Mouse (Mus musculus): Measurements from ENCODE around the gene Rec8. TPM values are rescaled to one million over a fixed set of nuclear protein-coding genes. Genes with fewer than 3 reads are reported as not detected.

Rec8 gene
- polyA plus RNA-seq, 1 experiment from 2014 or later = 4.7 TPM

- Histone ChIP-seq H3K4me3 (ENCODE audit: low read depth, low read length) (peak overlapping the region; percentile 54), H3K4me2 (replicated peaks; ENCODE audit: low read depth, low read length) (peak overlapping the region; percentile 92), H3K9ac (replicated peaks; ENCODE audit: low read depth) (peak overlapping the region; percentile 50), H3K27ac (ENCODE audit: low read length) (peak overlapping the region; percentile 39; the same call in 1 of the 2 replicates), H3K9me3 (ENCODE audit: low read length) (no peaks in the 10 kb centered on the region), H3K36me3 (ENCODE audit: insufficient read depth, low read length) (peaks cover 29% of the 10 kb centered on the region; the same call in 1 of the 2 replicates), H3K27me3 (replicated peaks; ENCODE audit: insufficient read depth, low read length) (no peaks in the 10 kb centered on the region), H3K4me1 (ENCODE audit: insufficient read depth, low read depth, low read length) (peaks cover 3% of the 10 kb centered on the region; the same call in 1 of the 2 replicates)
- TF ChIP-seq CTCF (IDR thresholded peaks at IDR 0.05) = no peak
- no peak for TF ChIP-seq EP300 (IDR thresholded peaks at IDR 0.05)
- WGBS = 5% methylated on average over 23 of the region's 23 CpGs
- peak; percentile 51; the same call in 1 of the 2 replicates for ATAC-seq
- no peak for DNase-seq (ENCODE audit: low spot score)
Observed at GRCm38 (mm10) chr14:55634874-55635522, 17.2 kb downstream of the Rec8 start.

- H3K4me1 ChIP-seq (ENCODE audit: insufficient read depth, low read depth, low read length) = peaks cover 3% of the 10 kb centered on the region; the same call in 1 of the 2 replicates
- H3K4me3 ChIP-seq (ENCODE audit: low read depth, low read length) = peak within 1 kb of the TSS; percentile 54
- peak within 1 kb of the TSS; percentile 50 for H3K9ac ChIP-seq (replicated peaks; ENCODE audit: low read depth)
- H3K27ac ChIP-seq (ENCODE audit: low read length) = peak within 1 kb of the TSS; percentile 39; the same call in 1 of the 2 replicates
- peaks cover 35% of the 10 kb centered on the region; the same call in 1 of the 2 replicates for H3K36me3 ChIP-seq (ENCODE audit: insufficient read depth, low read length)
- no peaks in the 10 kb centered on the region for H3K9me3 ChIP-seq (ENCODE audit: low read length)
- WGBS = 2% methylated on average over 33 of the region's 33 CpGs
- no peak for TF ChIP-seq EP300 (IDR thresholded peaks at IDR 0.05)
- TF ChIP-seq CTCF (IDR thresholded peaks at IDR 0.05) = no peak
- H3K4me2 ChIP-seq (replicated peaks; ENCODE audit: low read depth, low read length) = peak within 1 kb of the TSS; percentile 92
- H3K27me3 ChIP-seq (replicated peaks; ENCODE audit: insufficient read depth, low read length) = no peaks in the 10 kb centered on the region
- ATAC-seq (peak; percentile 98), DNase-seq (ENCODE audit: low spot score) (peak; percentile 97)
Observed at GRCm38 (mm10) chr14:55635523-55636007, 17.7 kb downstream of the Rec8 start, which contains the start of gene Ipo4. Ipo4 (minus strand) TSS chr14:55635957.

GRCm38 (mm10) chr14:55637795-55638194 lies 20.0 kb downstream of the Rec8 start, which contains the start of gene Gm49378:
Gm49378 (minus strand) TSS chr14:55637895.
- no peak within 1 kb of the TSS for H3K9ac ChIP-seq (replicated peaks; ENCODE audit: low read depth)
- ATAC-seq = no peak
- H3K36me3 ChIP-seq (ENCODE audit: insufficient read depth, low read length) = peaks cover 30% of the 10 kb centered on the region; the same call in 1 of the 2 replicates
- no peaks in the 10 kb centered on the region for H3K9me3 ChIP-seq (ENCODE audit: low read length)
- WGBS = 89% methylated on average over 9 of the region's 9 CpGs
- no peak for DNase-seq (ENCODE audit: low spot score)
- H3K27me3 ChIP-seq (replicated peaks; ENCODE audit: insufficient read depth, low read length) = no peaks in the 10 kb centered on the region
- TF ChIP-seq CTCF (IDR thresholded peaks at IDR 0.05) (no peak), EP300 (IDR thresholded peaks at IDR 0.05) (no peak)
- H3K4me1 ChIP-seq (ENCODE audit: insufficient read depth, low read depth, low read length) = peaks cover 3% of the 10 kb centered on the region; the same call in 1 of the 2 replicates
- H3K27ac ChIP-seq (ENCODE audit: low read length) = no peak within 1 kb of the TSS
- no peak within 1 kb of the TSS for H3K4me2 ChIP-seq (replicated peaks; ENCODE audit: low read depth, low read length)
- H3K4me3 ChIP-seq (ENCODE audit: low read depth, low read length) = no peak within 1 kb of the TSS

- Histone ChIP-seq H3K4me3 (ENCODE audit: low read depth, low read length) (no peak overlapping the region), H3K4me1 (ENCODE audit: insufficient read depth, low read depth, low read length) (peaks cover 5% of the 10 kb centered on the region; the same call in 1 of the 2 replicates), H3K4me2 (replicated peaks; ENCODE audit: low read depth, low read length) (no peak overlapping the region), H3K27me3 (replicated peaks; ENCODE audit: insufficient read depth, low read length) (no peaks in the 10 kb centered on the region), H3K9ac (replicated peaks; ENCODE audit: low read depth) (no peak overlapping the region), H3K9me3 (ENCODE audit: low read length) (no peaks in the 10 kb centered on the region), H3K27ac (ENCODE audit: low read length) (no peak overlapping the region), H3K36me3 (ENCODE audit: insufficient read depth, low read length) (peaks cover 26% of the 10 kb centered on the region; the same call in 1 of the 2 replicates)
- 95% methylated on average over 14 of the region's 14 CpGs for whole genome bisulfite sequencing
- no peak for DNase-seq (ENCODE audit: low spot score)
- no peak for ATAC-seq
- TF ChIP-seq CTCF (IDR thresholded peaks at IDR 0.05) (no peak), EP300 (IDR thresholded peaks at IDR 0.05) (no peak)
Observed at GRCm38 (mm10) chr14:55640816-55641215, 23.0 kb downstream of the Rec8 start.

- no peak for ATAC-seq
- no peak for DNase-seq (ENCODE audit: low spot score)
- H3K4me1 ChIP-seq (ENCODE audit: insufficient read depth, low read depth, low read length) = peaks cover 5% of the 10 kb centered on the region; the same call in 1 of the 2 replicates
- peaks cover 26% of the 10 kb centered on the region; the same call in 1 of the 2 replicates for H3K36me3 ChIP-seq (ENCODE audit: insufficient read depth, low read length)
- no peaks in the 10 kb centered on the region for H3K9me3 ChIP-seq (ENCODE audit: low read length)
- no peak for TF ChIP-seq EP300 (IDR thresholded peaks at IDR 0.05)
- TF ChIP-seq CTCF (IDR thresholded peaks at IDR 0.05) = no peak
- no peak overlapping the region for H3K4me2 ChIP-seq (replicated peaks; ENCODE audit: low read depth, low read length)
- no peak overlapping the region for H3K4me3 ChIP-seq (ENCODE audit: low read depth, low read length)
- WGBS = 92% methylated on average over 13 of the region's 13 CpGs
- H3K27ac ChIP-seq (ENCODE audit: low read length) = no peak overlapping the region
- H3K27me3 ChIP-seq (replicated peaks; ENCODE audit: insufficient read depth, low read length) = no peaks in the 10 kb centered on the region
- H3K9ac ChIP-seq (replicated peaks; ENCODE audit: low read depth) = no peak overlapping the region
Observed at GRCm38 (mm10) chr14:55641291-55641690, 23.5 kb downstream of the Rec8 start.

- no peak for ATAC-seq
- Histone ChIP-seq H3K4me1 (ENCODE audit: insufficient read depth, low read depth, low read length) (peaks cover 5% of the 10 kb centered on the region; the same call in 1 of the 2 replicates), H3K9me3 (ENCODE audit: low read length) (no peaks in the 10 kb centered on the region), H3K4me2 (replicated peaks; ENCODE audit: low read depth, low read length) (peak overlapping the region; percentile 68), H3K9ac (replicated peaks; ENCODE audit: low read depth) (peak overlapping the region; percentile 90), H3K27me3 (replicated peaks; ENCODE audit: insufficient read depth, low read length) (no peaks in the 10 kb centered on the region), H3K4me3 (ENCODE audit: low read depth, low read length) (peak overlapping the region; percentile 94), H3K36me3 (ENCODE audit: insufficient read depth, low read length) (peaks cover 26% of the 10 kb centered on the region; the same call in 1 of the 2 replicates), H3K27ac (ENCODE audit: low read length) (peak overlapping the region; percentile 94)
- WGBS = 13% methylated on average over 8 of the region's 8 CpGs
- no peak for DNase-seq (ENCODE audit: low spot score)
- TF ChIP-seq EP300 (IDR thresholded peaks at IDR 0.05) (no peak), CTCF (IDR thresholded peaks at IDR 0.05) (no peak)
Observed at GRCm38 (mm10) chr14:55642679-55643059, 24.8 kb downstream of the Rec8 start.

Data from lung, postnatal 0 days (tissue).